Mouse (Mus musculus) myocyte (in vitro differentiated cells): ENCODE data around the gene Tmprss11f. TPM values are rescaled to one million over a fixed set of nuclear protein-coding genes. Genes with fewer than 3 reads are reported as not detected.
"Not testable (repeated sequence)": the region's sequence is repeated elsewhere in the genome, so short reads cannot be mapped to it uniquely, and the experiment has no call there.

ENCODE experiments used
- H3K27me3 ChIP-seq: one replicate; pipeline ENCODE4 v1.6.1; 2011; ENCODE audit not compliant: control insufficient read depth, insufficient read depth, insufficient read length
- H3K36me3 ChIP-seq: one replicate; pipeline ENCODE4 v1.6.1; 2011; ENCODE audit not compliant: control insufficient read depth, insufficient read depth
- H3K4me2 ChIP-seq: one replicate; pipeline ENCODE4 v1.6.1; 2011; ENCODE audit warnings: low read depth, control low read depth
- H3K4me3 ChIP-seq: one replicate; pipeline ENCODE4 v1.5.1; 2011; ENCODE audit warnings: mild to moderate bottlenecking, control low read depth, moderate library complexity
- H3K79me2 ChIP-seq: one replicate; pipeline ENCODE4 v1.6.1; 2011; ENCODE audit not compliant: control insufficient read depth, insufficient read depth
- H3ac ChIP-seq: one replicate; pipeline ENCODE4 v1.6.1; 2011; ENCODE audit not compliant: control insufficient read depth, insufficient read length
- CEBPB ChIP-seq: IDR thresholded peaks from 2 replicates; pipeline ENCODE4 v1.6.1; 2011; ENCODE audit warnings: mild to moderate bottlenecking, moderate library complexity; ENCODE audit not compliant: poor library complexity, insufficient read depth, severe bottlenecking
- E2F4 ChIP-seq: IDR thresholded peaks from one replicate; pipeline ENCODE4 v1.6.1; 2011; ENCODE audit warnings: mild to moderate bottlenecking, control low read depth, moderate library complexity; ENCODE audit not compliant: insufficient read depth
- MAX ChIP-seq: IDR thresholded peaks from one replicate; pipeline ENCODE4 v1.6.1; 2011; ENCODE audit warnings: low read depth, mild to moderate bottlenecking, control low read depth
- MYOD1 ChIP-seq, 3 experiments: IDR thresholded peaks; one replicate each; pipeline ENCODE4 v1.6.1; 2011; ENCODE audit warnings: control low read depth in 2 of 3, low read depth in 2 of 3, mild to moderate bottlenecking in 2 of 3, moderate library complexity in 1 of 3; ENCODE audit not compliant: insufficient read length in 2 of 3, control insufficient read depth in 1 of 3
- MYOG ChIP-seq, 3 experiments: IDR thresholded peaks; one replicate each; pipeline ENCODE4 v1.6.1; 2011; ENCODE audit warnings: control low read depth in 2 of 3, low read depth in 2 of 3, mild to moderate bottlenecking in 2 of 3; ENCODE audit not compliant: insufficient read length in 2 of 3, control insufficient read depth in 1 of 3, insufficient read depth in 1 of 3
- POLR2A ChIP-seq: IDR thresholded peaks from one replicate; pipeline ENCODE4 v1.6.1; 2011; ENCODE audit warnings: low read depth, mild to moderate bottlenecking, control low read depth, moderate library complexity; ENCODE audit not compliant: insufficient read length
- POLR2AphosphoS2 ChIP-seq: IDR thresholded peaks from one replicate; pipeline ENCODE4 v1.6.1; 2011; ENCODE audit warnings: low read depth, control low read depth; ENCODE audit not compliant: insufficient read length
- REST ChIP-seq: IDR thresholded peaks from one replicate; pipeline ENCODE4 v1.6.1; 2011; ENCODE audit warnings: mild to moderate bottlenecking, control low read depth, moderate library complexity; ENCODE audit not compliant: insufficient read depth, insufficient read length
- SRF ChIP-seq: IDR thresholded peaks from one replicate; pipeline ENCODE4 v1.6.1; 2011; ENCODE audit warnings: low read depth; ENCODE audit not compliant: control insufficient read depth, insufficient read length
- TCF12 ChIP-seq: IDR thresholded peaks from one replicate; pipeline ENCODE4 v1.6.1; 2011; ENCODE audit warnings: mild to moderate bottlenecking, control low read depth; ENCODE audit not compliant: poor library complexity, insufficient read depth, severe bottlenecking
- TCF3 ChIP-seq: IDR thresholded peaks from one replicate; pipeline ENCODE4 v1.6.1; 2011; ENCODE audit warnings: low read depth, control low read depth; ENCODE audit not compliant: insufficient read length
- USF1 ChIP-seq: IDR thresholded peaks from one replicate; pipeline ENCODE4 v1.6.1; 2011; ENCODE audit warnings: low read depth, mild to moderate bottlenecking, control low read depth, moderate library complexity
- polyA plus RNA-seq: library from polyadenylated mRNA; unstranded; fragments of >200 nt; fragmentation: generic; extraction: Trizol; gene quantifications from one replicate; pipeline ENCODE4 v1.2.1, GENCODE M21; 2012; ENCODE audit warnings: missing spikeins

The Tmprss11f gene
- 0.04 TPM for polyA plus RNA-seq

GRCm38 (mm10) chr5:86632324-86632723 lies at the start of gene Tmprss11f:
TSS of gene Tmprss11f (minus strand) at chr5:86632424.
- H3K36me3 ChIP-seq = no peaks in the 10 kb centered on the region

GRCm38 (mm10) chr5:86676262-86676661 lies 44.0 kb upstream of the Tmprss11f start, which contains the start of gene Tmprss11b:
TSS of gene Tmprss11b (minus strand) at chr5:86676362.
- Histone ChIP-seq H3K36me3 (no peaks in the 10 kb centered on the region), H3K27me3 (no peaks in the 10 kb centered on the region), H3K4me2 (no peak within 1 kb of the TSS), H3ac (no peak within 1 kb of the TSS), H3K79me2 (no peaks in the 10 kb centered on the region), H3K4me3 (no peak within 1 kb of the TSS)
- no peak for TF ChIP-seq POLR2A
- TF ChIP-seq TCF3 = no peak
- TF ChIP-seq E2F4 = no peak
- TF ChIP-seq TCF12 = no peak
- no peak for TF ChIP-seq SRF
- TF ChIP-seq MYOD1 (IDR thresholded peaks at IDR 0.05; ENCODE audit: control insufficient read depth in 1 of 3, insufficient read length in 2 of 3, low read depth in 2 of 3) = no peak

More at GRCm38 (mm10) chr5:86632324-86632723, at the start of gene Tmprss11f:
- Histone ChIP-seq H3K4me2 (no peak within 1 kb of the TSS), H3K79me2 (no peaks in the 10 kb centered on the region), H3K4me3 (no peak within 1 kb of the TSS), H3ac (no peak within 1 kb of the TSS), H3K27me3 (no peaks in the 10 kb centered on the region)
- TF ChIP-seq SRF (no peak), POLR2AphosphoS2 (no peak), TCF12 (no peak)

GRCm38 (mm10) chr5:86649185-86649584 lies 17.0 kb upstream of the Tmprss11f start:
- not testable (repeated sequence) for H3K36me3 ChIP-seq, H3K27me3 ChIP-seq, H3K4me2 ChIP-seq, H3ac ChIP-seq, H3K4me3 ChIP-seq, H3K79me2 ChIP-seq

- TF ChIP-seq REST (no peak), E2F4 (no peak), MYOG (IDR thresholded peaks at IDR 0.05; ENCODE audit: control insufficient read depth in 1 of 3, insufficient read depth in 1 of 3, insufficient read length in 2 of 3, low read depth in 2 of 3) (no peak), POLR2AphosphoS2 (no peak), MAX (no peak), MYOD1 (IDR thresholded peaks at IDR 0.05; ENCODE audit: control insufficient read depth in 1 of 3, insufficient read length in 2 of 3, low read depth in 2 of 3) (no peak), TCF12 (no peak), POLR2A (no peak), SRF (no peak), USF1 (no peak), TCF3 (no peak), CEBPB (no peak)
- H3K4me2 ChIP-seq = no peak overlapping the region
- no peaks in the 10 kb centered on the region for H3K36me3 ChIP-seq
- no peak overlapping the region for H3K4me3 ChIP-seq
- H3ac ChIP-seq = no peak overlapping the region
- no peaks in the 10 kb centered on the region for H3K27me3 ChIP-seq
- H3K79me2 ChIP-seq = no peaks in the 10 kb centered on the region
These were observed 8.6 kb upstream of the Tmprss11f start for GRCm38 (mm10) chr5:86640795-86641194.

- H3K4me3 ChIP-seq = no peak overlapping the region
- no peaks in the 10 kb centered on the region for H3K79me2 ChIP-seq
- no peak for TF ChIP-seq POLR2A
- TF ChIP-seq SRF = no peak
- no peak for TF ChIP-seq CEBPB
- TF ChIP-seq MYOD1 (IDR thresholded peaks at IDR 0.05; ENCODE audit: control insufficient read depth in 1 of 3, insufficient read length in 2 of 3, low read depth in 2 of 3) = no peak
- no peak for TF ChIP-seq TCF12
- TF ChIP-seq TCF3 = no peak
- TF ChIP-seq E2F4 = no peak
- TF ChIP-seq POLR2AphosphoS2 = no peak
- TF ChIP-seq USF1 = no peak
- TF ChIP-seq REST = no peak
- no peak for TF ChIP-seq MAX
- no peak for TF ChIP-seq MYOG (IDR thresholded peaks at IDR 0.05; ENCODE audit: control insufficient read depth in 1 of 3, insufficient read depth in 1 of 3, insufficient read length in 2 of 3, low read depth in 2 of 3)
- no peaks in the 10 kb centered on the region for H3K27me3 ChIP-seq
- H3ac ChIP-seq = no peak overlapping the region
- peak overlapping the region; percentile 14 for H3K4me2 ChIP-seq
- H3K36me3 ChIP-seq = no peaks in the 10 kb centered on the region
These were observed 1.5 kb downstream of the Tmprss11f start for GRCm38 (mm10) chr5:86630700-86631099.
